Mouse (Mus musculus) intestine, embryonic 15.5 days (tissue): ENCODE data around the gene Osbpl3. TPM values are rescaled to one million over a fixed set of nuclear protein-coding genes. Genes with fewer than 3 reads are reported as not detected.

Source experiments
- ATAC-seq: fragments of 200-750 bp; cut with Nextera tagmentation; 2 replicates; pipeline ENCODE4 v1.8.0; 2017; ENCODE audit warnings: moderate TSS enrichment, moderate library complexity
- H3K27ac ChIP-seq: fragments of 300-500 bp; sonication (generic); 2 replicates; pipeline ENCODE4 v1.5.1; 2015; ENCODE audit warnings: mild to moderate bottlenecking, inconsistent platforms
- H3K27me3 ChIP-seq: fragments of 300-500 bp; sonication (generic); replicated peaks from 2 replicates; pipeline ENCODE4 v1.6.1; 2015; ENCODE audit warnings: inconsistent platforms
- H3K36me3 ChIP-seq: fragments of 300-500 bp; sonication (generic); 2 replicates; pipeline ENCODE4 v1.6.1; 2015; ENCODE audit warnings: inconsistent platforms
- H3K4me1 ChIP-seq: fragments of 300-500 bp; sonication (generic); replicated peaks from 2 replicates; pipeline ENCODE4 v1.6.1; 2015; ENCODE audit warnings: inconsistent platforms
- H3K4me2 ChIP-seq: fragments of 300-500 bp; sonication (generic); replicated peaks from 2 replicates; pipeline ENCODE4 v1.6.1; 2015; ENCODE audit warnings: mild to moderate bottlenecking, inconsistent platforms
- H3K4me3 ChIP-seq: fragments of 300-500 bp; sonication (generic); replicated peaks from 2 replicates; pipeline ENCODE4 v1.5.1; 2015; ENCODE audit warnings: inconsistent platforms
- H3K9ac ChIP-seq: fragments of 300-500 bp; sonication (generic); 2 replicates; pipeline ENCODE4 v1.6.1; 2015; ENCODE audit warnings: inconsistent platforms
- H3K9me3 ChIP-seq: fragments of 300-500 bp; sonication (generic); 2 replicates; pipeline ENCODE4 v1.6.1; 2016; ENCODE audit warnings: inconsistent platforms
- WGBS: fragments of 180-500 bp; shearing (Covaris S2); methylation state at CpG from one replicate; pipeline ENCODE4 v1.1.7; 2015; 5-methylcytosine and 5-hydroxymethylcytosine counted together
- polyA plus RNA-seq: library from polyadenylated mRNA; unstranded; fragments of >200 nt; fragmentation: Nextera tagmentation; extraction: Ambion mirVana; gene quantifications from 2 replicates; pipeline ENCODE4 v1.2.1, GENCODE M21; 2015

Gene Osbpl3
- polyA plus RNA-seq, 1 experiment from 2014 or later, result 7.4 TPM

DNA sequence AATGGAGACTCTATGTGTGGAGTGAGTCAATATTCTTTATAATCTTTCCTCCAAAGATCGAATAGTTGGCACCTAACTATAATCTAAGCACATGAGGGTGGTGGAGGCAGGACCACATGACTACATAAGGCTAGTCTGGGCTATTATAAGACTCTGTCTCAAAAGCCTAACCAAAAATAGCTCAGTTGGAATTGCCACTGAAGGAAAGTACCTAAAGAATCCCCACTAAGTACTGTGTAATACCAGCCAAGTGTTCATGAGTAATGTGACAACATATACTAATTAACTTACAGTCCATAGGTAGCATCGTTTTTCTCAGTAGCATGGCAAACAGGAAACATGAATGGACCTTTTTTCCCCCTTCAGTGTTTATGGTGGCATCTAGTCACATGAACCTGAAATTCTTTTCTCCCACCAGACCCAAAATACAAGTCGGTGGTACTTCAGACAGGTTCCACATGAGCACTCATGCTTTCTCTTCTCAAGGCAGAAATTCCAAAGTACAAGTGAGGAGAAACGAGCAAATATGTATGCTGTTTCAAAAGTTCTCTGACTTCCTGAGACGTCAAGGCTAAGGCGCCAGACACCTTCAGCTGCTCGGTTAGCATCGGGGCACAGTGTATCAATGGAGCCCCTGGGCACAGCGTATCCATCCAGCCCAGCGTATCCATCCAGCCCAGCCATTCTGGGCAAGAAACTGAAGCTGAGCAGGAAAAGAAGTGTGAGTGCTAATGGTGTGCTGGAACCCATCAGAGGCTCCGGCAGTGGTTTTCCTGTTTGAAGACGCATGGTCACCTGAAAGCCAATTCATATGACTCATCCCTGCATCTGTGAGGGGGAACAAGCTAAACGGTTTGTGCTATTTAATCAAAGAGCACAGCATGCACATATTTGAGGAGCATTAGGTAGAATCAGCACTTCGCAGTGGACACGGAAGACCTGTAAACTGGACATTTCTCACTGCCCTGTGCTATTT, 120.9 kb downstream of the Osbpl3 start:
- Histone ChIP-seq H3K9me3 (no peaks in the 10 kb centered on the region), H3K4me2 (no peak overlapping the region), H3K4me1 (peaks cover 4% of the 10 kb centered on the region; the same call in 1 of the 2 replicates), H3K27me3 (no peaks in the 10 kb centered on the region), H3K4me3 (no peak overlapping the region), H3K27ac (no peak overlapping the region), H3K9ac (no peak overlapping the region), H3K36me3 (no peaks in the 10 kb centered on the region)
- ATAC-seq, result no peak
- WGBS, result 82% methylated on average over 15 of the region's 15 CpGs

DNA sequence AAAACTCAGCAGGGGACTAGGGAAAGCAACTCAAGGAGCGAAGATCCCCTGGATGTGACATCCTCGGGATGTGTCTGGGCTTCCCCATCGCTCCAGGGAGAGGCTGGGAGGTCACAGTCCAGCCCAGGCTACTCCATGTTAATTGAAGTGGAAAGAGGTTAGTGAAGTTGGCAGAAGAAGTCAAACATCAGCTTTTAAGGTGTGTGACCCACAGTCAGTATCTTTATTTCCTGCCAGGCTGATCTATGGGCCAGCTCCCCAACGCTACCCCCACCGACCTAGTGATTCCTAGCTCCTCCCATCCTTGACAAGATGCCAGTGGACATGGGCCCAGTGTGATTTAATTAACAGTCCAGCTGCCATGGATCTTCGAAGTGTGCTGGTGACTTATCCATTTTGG, 122.7 kb downstream of the Osbpl3 start:
- Histone ChIP-seq H3K9ac (no peak overlapping the region), H3K27ac (no peak overlapping the region), H3K9me3 (no peaks in the 10 kb centered on the region), H3K4me1 (peaks cover 6% of the 10 kb centered on the region; the same call in 1 of the 2 replicates), H3K36me3 (no peaks in the 10 kb centered on the region), H3K4me3 (no peak overlapping the region), H3K27me3 (no peaks in the 10 kb centered on the region), H3K4me2 (no peak overlapping the region)
- no peak for ATAC-seq
- 73% methylated on average over 6 of the region's 6 CpGs for WGBS

DNA sequence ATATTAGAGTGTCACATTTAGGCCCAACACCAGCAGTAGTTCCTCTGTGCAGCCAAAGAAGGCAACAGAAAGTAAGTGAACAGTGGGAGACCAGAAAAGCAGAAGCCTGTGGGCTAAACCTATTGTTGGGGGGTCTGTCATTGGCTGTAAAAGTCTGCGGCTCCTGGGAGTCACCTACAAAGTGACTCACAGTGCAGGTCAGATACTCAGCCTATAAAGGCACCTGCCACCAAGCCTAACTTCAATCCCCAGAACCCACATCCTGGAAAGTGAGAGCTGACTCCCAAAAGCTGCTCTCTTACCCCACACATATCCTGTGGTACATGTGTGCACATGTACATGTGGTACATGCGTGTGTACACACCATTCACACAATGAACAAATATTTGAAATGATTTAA, 124.5 kb downstream of the Osbpl3 start:
- 88% methylated on average over 2 of the region's 2 CpGs for WGBS
- ATAC-seq, result no peak
- no peaks in the 10 kb centered on the region for H3K36me3 ChIP-seq
- H3K4me2 ChIP-seq, result no peak overlapping the region
- no peak overlapping the region for H3K4me3 ChIP-seq
- no peaks in the 10 kb centered on the region for H3K9me3 ChIP-seq
- H3K27me3 ChIP-seq, result no peaks in the 10 kb centered on the region
- H3K9ac ChIP-seq, result no peak overlapping the region
- H3K4me1 ChIP-seq, result 0 out of 2 replicates have a peak, but pooled peaks cover 2% of the 10 kb centered on the region
- no peak overlapping the region for H3K27ac ChIP-seq

DNA sequence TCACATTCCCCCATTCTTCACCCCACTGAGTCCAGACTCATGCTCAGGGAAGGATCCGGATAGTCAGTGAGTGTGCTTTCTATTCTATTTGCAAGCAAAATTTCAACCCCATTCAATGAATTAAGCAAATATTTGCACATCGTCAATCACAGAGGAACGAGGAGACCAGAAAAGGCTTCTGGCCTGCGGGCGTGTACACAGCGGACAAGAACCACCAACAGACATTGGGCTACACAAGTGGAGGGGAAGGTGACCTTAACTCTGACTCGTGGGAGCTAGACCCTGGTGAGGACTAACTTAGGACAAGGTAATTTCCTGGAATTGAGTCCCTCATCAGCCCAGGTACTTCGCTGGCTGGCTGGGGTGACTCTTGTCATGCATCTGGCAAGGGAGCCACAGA, 126.6 kb downstream of the Osbpl3 start:
- H3K27ac ChIP-seq, result no peak overlapping the region
- 0 out of 2 replicates have a peak, but pooled peaks have one; percentile 25 for ATAC-seq
- no peak overlapping the region for H3K4me3 ChIP-seq
- H3K9ac ChIP-seq, result no peak overlapping the region
- no peaks in the 10 kb centered on the region for H3K9me3 ChIP-seq
- no peak overlapping the region for H3K4me2 ChIP-seq
- no peaks in the 10 kb centered on the region for H3K36me3 ChIP-seq
- 66% methylated on average over 8 of the region's 8 CpGs for WGBS
- H3K4me1 ChIP-seq, result 0 out of 2 replicates have a peak, but pooled peaks cover 2% of the 10 kb centered on the region
- no peaks in the 10 kb centered on the region for H3K27me3 ChIP-seq

DNA sequence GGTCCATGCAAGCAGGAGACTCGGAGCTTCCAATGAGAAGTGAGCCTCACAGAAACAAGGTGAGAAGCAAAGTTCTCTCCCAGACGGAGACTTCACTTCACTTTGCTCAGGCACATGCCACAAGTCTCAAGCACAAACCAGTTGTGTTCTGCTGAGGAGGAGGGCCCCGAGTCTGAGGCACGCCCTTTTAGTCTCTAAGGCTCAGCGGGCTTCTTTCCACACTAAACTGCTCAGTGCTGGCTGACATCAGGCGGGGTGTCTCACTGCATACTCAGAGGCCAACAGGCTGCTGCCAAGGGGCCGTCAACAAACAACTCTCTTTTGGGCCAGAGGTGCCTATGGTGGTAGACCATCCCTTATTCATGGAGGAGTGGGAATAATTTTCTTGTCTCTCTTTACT, 127.1 kb downstream of the Osbpl3 start:
- H3K9ac ChIP-seq, result no peak overlapping the region
- no peak overlapping the region for H3K27ac ChIP-seq
- H3K4me2 ChIP-seq, result no peak overlapping the region
- WGBS, result 38% methylated on average over 7 of the region's 7 CpGs
- no peaks in the 10 kb centered on the region for H3K27me3 ChIP-seq
- ATAC-seq, result peak; percentile 78
- H3K4me1 ChIP-seq, result 0 out of 2 replicates have a peak, but pooled peaks cover 2% of the 10 kb centered on the region
- no peaks in the 10 kb centered on the region for H3K9me3 ChIP-seq
- no peak overlapping the region for H3K4me3 ChIP-seq
- no peaks in the 10 kb centered on the region for H3K36me3 ChIP-seq

DNA sequence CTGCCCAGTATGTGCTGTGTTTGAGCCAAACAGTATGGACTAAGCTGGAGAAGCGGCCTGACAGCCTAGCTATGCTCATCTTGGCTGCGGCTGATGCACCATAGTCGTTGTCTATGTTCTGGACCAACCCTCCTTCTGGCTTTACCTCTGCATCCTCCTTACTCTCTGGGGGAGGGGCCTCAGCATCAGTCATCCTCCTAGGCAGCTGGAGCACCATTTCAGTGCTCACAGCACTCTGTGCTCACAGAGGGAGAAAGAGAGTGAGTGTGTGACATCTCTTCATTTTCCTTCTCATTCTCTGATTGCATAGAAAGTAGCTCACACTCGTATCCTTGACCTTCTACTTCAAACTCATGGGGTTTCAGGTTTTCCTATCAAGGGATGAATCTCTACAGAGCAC, 129.8 kb downstream of the Osbpl3 start:
- H3K27ac ChIP-seq, result no peak overlapping the region
- WGBS, result 84% methylated on average over 4 of the region's 4 CpGs

DNA sequence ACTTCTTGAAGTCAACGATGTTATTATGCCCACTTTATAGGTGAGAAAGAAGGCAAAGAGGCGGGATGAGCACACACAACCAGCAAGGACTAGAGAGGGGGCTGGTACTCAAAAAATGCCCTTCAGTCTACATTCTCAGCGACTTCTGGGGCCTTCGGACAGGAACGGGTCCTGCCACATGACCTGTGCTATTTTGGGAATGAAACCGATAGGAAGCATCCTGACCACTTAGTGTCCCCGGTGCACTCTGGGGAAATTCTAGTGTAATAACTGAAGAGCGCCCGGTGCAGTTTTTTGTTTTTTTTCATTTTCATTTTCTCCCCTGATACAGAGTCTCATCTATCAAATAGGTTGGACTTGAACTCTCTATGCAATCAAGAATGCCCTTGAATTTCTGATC, 130.5 kb downstream of the Osbpl3 start:
- H3K4me3 ChIP-seq, result no peak overlapping the region
- H3K36me3 ChIP-seq, result no peaks in the 10 kb centered on the region
- WGBS, result 79% methylated on average over 9 of the region's 9 CpGs
- H3K27ac ChIP-seq, result no peak overlapping the region
- no peak overlapping the region for H3K9ac ChIP-seq
- 0 out of 2 replicates have a peak, but pooled peaks cover 2% of the 10 kb centered on the region for H3K4me1 ChIP-seq
- no peaks in the 10 kb centered on the region for H3K27me3 ChIP-seq
- H3K4me2 ChIP-seq, result no peak overlapping the region
- no peak for ATAC-seq
- no peaks in the 10 kb centered on the region for H3K9me3 ChIP-seq

More for the DNA sequence above, 129.8 kb downstream of the Osbpl3 start:
- H3K4me1 ChIP-seq, result 0 out of 2 replicates have a peak, but pooled peaks cover 2% of the 10 kb centered on the region
- no peak for ATAC-seq
- H3K4me2 ChIP-seq, result no peak overlapping the region
- no peak overlapping the region for H3K4me3 ChIP-seq
- H3K9ac ChIP-seq, result no peak overlapping the region
- no peaks in the 10 kb centered on the region for H3K27me3 ChIP-seq
- H3K9me3 ChIP-seq, result no peaks in the 10 kb centered on the region
- no peaks in the 10 kb centered on the region for H3K36me3 ChIP-seq

DNA sequence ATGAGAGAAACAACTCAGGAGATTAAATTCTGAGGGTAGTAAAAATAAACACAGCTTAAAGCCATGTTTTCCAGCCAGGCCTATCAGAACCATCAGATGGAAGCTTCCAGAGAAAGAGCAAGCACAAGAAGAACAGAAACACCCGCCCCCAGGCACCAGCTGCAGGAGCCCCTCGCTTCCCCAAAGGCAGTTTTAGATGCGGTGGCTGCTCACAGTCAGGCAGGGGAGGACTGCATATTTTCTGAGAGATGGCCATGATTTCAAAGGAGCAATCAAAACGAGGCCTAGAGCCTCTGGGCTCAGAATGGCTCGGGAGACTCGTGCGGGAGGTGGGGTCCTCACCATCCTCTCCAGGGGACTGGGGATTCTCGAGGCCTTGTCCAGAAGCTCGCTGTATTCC, 133.4 kb downstream of the Osbpl3 start:
- Histone ChIP-seq H3K27me3 (no peaks in the 10 kb centered on the region), H3K9me3 (no peaks in the 10 kb centered on the region), H3K9ac (no peak overlapping the region), H3K4me2 (no peak overlapping the region), H3K4me1 (no peaks in the 10 kb centered on the region), H3K4me3 (no peak overlapping the region), H3K27ac (no peak overlapping the region), H3K36me3 (no peaks in the 10 kb centered on the region)
- WGBS, result 54% methylated on average over 9 of the region's 9 CpGs
- no peak for ATAC-seq

DNA sequence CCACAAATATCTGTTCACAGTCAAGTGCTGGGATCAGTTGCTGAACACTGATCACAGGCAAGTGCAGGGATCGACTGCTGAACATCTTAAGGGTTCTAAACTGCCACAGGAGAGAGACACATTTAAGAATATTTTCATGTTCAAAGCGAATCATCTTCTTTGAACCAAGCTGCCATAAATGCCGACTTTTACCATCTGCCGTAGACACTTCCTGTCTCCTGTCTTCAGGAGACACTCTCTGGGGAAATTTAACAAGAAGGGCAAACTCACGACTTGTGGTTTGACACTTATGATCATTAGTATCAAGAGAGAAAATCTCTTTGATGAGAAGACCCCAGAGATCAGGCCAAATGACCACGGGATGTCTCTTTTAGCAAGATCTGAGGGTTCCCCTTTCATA, 134.3 kb downstream of the Osbpl3 start:
- H3K9me3 ChIP-seq, result no peaks in the 10 kb centered on the region
- no peaks in the 10 kb centered on the region for H3K27me3 ChIP-seq
- H3K36me3 ChIP-seq, result no peaks in the 10 kb centered on the region
- H3K4me2 ChIP-seq, result no peak overlapping the region
- 76% methylated on average over 6 of the region's 6 CpGs for WGBS
- no peak overlapping the region for H3K4me3 ChIP-seq
- H3K27ac ChIP-seq, result no peak overlapping the region
- no peaks in the 10 kb centered on the region for H3K4me1 ChIP-seq
- no peak overlapping the region for H3K9ac ChIP-seq
- ATAC-seq, result no peak

DNA sequence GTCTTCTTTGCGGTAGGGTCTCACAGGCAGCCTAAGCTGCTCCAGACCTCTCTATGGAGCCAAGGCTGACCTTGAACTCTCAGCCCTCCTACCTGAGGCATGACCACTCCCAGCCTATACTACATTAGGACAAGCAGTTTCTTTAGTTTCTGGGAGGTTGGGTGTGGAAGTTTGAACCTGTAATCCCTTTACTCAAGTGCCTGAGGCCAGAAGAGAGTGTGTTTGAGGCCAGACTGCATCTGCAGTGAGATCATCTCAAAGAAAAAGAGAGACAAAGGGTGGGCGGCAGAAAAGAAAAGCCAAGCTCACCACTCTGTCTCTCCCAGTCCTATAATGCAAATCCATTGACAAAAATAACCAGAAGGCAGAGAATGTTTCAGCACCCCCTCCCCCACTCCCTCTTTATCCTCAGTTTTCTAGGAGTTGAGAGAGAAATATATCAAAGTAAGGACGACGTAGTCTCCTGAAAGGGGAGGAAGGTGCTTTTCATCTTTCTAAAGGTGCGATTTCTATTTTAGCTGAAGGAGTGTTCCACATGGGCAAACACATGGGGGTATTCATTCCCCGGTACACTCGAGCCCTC, 137.3 kb downstream of the Osbpl3 start:
- no peak overlapping the region for H3K4me3 ChIP-seq
- no peak for ATAC-seq
- H3K9ac ChIP-seq, result no peak overlapping the region
- no peaks in the 10 kb centered on the region for H3K27me3 ChIP-seq
- 80% methylated on average over 7 of the region's 7 CpGs for WGBS
- H3K27ac ChIP-seq, result no peak overlapping the region
- H3K36me3 ChIP-seq, result no peaks in the 10 kb centered on the region
- H3K9me3 ChIP-seq, result no peaks in the 10 kb centered on the region
- H3K4me2 ChIP-seq, result no peak overlapping the region
- H3K4me1 ChIP-seq, result no peaks in the 10 kb centered on the region

DNA sequence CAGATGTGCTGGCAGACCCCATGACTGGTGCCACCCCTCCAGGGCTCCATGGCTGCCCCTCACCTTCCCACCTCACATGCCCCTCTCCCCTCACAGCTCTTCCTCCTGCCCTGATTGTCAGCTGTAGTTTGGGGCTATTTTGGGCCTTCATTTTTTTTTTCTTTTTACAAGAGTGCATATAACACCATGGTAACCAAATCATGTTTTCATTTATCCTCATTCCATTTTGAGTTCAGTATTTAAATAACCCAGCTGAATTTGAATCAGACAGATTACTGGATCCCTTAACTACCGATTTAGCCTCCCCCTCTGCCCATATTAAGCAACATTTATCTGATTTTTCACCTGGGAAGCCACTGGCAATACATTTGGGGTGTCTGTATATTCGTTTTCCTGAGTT, 137.9 kb downstream of the Osbpl3 start:
- ATAC-seq, result no peak
- Histone ChIP-seq H3K27me3 (no peaks in the 10 kb centered on the region), H3K4me1 (no peaks in the 10 kb centered on the region), H3K36me3 (no peaks in the 10 kb centered on the region), H3K4me3 (no peak overlapping the region), H3K9ac (no peak overlapping the region), H3K27ac (no peak overlapping the region), H3K4me2 (no peak overlapping the region), H3K9me3 (no peaks in the 10 kb centered on the region)
- WGBS, result 71% methylated on average over 2 of the region's 2 CpGs

DNA sequence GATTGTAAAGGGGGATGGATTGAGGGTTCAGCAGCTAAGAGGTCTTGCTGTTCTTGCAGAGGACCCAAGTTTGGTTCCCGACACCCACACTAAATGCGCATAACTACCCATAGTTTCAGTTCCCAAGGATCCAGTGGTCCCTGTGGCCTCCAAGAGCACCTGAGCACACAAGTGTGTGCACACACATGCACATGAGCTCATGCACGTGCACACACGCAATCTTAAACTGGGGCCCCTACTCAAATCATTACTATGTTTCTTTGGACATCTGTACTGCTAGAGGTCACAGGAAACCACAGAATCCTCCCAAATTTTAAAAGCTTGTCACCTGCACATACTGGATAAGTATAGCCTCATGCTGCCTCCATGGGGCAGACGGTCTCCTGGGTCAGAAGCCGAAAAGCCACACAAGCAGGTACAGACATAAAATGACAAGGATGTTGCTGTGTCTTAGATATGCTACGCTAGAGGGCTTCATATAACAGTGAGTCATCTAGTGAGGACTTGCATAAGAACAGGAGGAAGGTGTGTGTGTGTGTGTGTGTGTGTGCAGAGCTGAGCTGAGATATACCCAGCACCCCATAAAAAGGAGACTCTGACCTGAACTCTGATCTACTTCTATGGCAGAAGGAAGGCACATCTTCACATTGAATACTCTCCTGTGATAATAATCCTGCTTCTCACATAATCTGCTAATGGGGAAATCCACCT, 139.1 kb downstream of the Osbpl3 start:
- H3K27me3 ChIP-seq, result no peaks in the 10 kb centered on the region
- H3K9ac ChIP-seq, result no peak overlapping the region
- WGBS, result 90% methylated on average over 7 of the region's 7 CpGs
- peak; percentile 55; the same call in 1 of the 2 replicates for ATAC-seq
- H3K4me3 ChIP-seq, result no peak overlapping the region
- H3K9me3 ChIP-seq, result no peaks in the 10 kb centered on the region
- H3K27ac ChIP-seq, result no peak overlapping the region
- no peaks in the 10 kb centered on the region for H3K36me3 ChIP-seq
- H3K4me2 ChIP-seq, result no peak overlapping the region
- no peaks in the 10 kb centered on the region for H3K4me1 ChIP-seq
